Comparison of ENCODE assay signal across 7 mouse cellular contexts in the genomic region with DNA sequence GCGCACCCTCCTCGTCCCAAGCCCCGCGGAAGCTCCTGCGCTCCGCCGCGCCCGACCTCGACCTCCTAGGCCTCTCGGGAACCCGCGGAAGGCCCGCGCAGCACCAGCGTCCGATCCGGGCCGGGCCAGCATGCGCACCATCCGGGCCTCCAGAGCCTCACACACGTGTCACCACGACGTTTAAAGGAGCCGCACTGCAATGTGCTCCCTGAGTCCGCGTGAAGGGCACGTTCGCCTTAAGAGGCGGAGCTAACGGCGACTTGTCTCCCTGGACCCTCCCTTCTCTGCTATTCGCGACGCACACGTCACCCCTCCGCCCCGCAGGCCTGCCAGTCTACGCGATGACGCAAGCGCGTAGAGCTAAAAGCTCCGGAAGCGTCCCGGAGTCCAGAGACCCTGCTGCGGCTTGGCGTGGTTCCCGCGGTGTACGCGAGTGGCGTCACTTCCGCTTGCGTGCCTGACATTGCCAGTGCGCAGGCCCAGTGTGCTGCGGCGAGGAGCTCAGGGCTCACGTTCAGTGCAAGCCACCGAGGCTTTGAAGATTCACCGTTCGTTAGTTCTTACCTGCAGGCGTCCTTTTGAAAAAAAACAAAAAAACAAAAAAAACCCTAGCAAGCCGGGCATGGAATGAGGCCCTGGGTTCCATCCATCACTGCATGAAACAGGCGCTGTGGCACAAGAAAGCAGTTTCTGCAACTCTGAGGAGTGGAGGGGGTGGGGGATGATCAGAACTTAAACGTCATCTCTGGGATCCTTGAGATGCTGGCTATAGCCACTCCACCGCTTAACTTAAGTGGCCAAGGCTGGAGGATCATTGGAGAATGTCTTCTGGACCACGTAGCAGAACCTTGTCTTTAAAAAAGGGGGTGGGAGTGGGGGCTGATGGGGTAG. TPM values are rescaled to one million over a fixed set of nuclear protein-coding genes. Genes with fewer than 3 reads are reported as not detected.
DNase-seq lines count a peak whose midpoint lies in the region; ATAC-seq lines count a peak whose summit lies in the region.

Gene Usp36, minus strand, starts transcription at position 246 of the 891 bp plus-strand sequence.

- peak; percentile 100 for DNase-seq in adrenal gland, adult 8-10 months
- DNase-seq in embryo, embryonic 9.5 days (ENCODE audit: extremely low spot score): peak; percentile 97
- DNase-seq in gastrocnemius, postnatal 4 days (ENCODE audit: low spot score in 2 of 2): peak; percentile 100
- peak; percentile 100 for DNase-seq in left cerebral cortex, postnatal 36 days (ENCODE audit: low spot score in 2 of 2)
- DNase-seq in midbrain, embryonic 11.5 days (ENCODE audit: low spot score, missing footprints): peak; percentile 99
- DNase-seq in skeletal muscle tissue, adult 2 months (ENCODE audit: low read depth, low spot score): peak; percentile 100

- under 1% methylated on average over 68 of the region's 68 CpGs for WGBS in intestine, embryonic 16.5 days
- 1% methylated on average over 68 of the region's 68 CpGs for WGBS in midbrain, embryonic 11.5 days

- peak within 1 kb of the TSS; percentile 87 for H3K9ac ChIP-seq in intestine, embryonic 16.5 days (ENCODE audit: low read depth, low read length)
- H3K9ac ChIP-seq in midbrain, embryonic 11.5 days (ENCODE audit: low read length): peak within 1 kb of the TSS; percentile 76

- peak within 1 kb of the TSS; percentile 78 for H3K4me3 ChIP-seq in intestine, embryonic 16.5 days (ENCODE audit: low read length)
- H3K4me3 ChIP-seq in midbrain, embryonic 11.5 days (ENCODE audit: low read depth, low read length): peak within 1 kb of the TSS; percentile 66

- peaks cover 16% of the 10 kb centered on the region for H3K36me3 ChIP-seq in intestine, embryonic 16.5 days (ENCODE audit: control insufficient read depth, insufficient read depth, low read length)
- peaks cover 8% of the 10 kb centered on the region; the same call in 1 of the 2 replicates for H3K36me3 ChIP-seq in midbrain, embryonic 11.5 days (ENCODE audit: control insufficient read depth, insufficient read depth, low read length)

- intact Hi-C loops in left cerebral cortex, postnatal 36 days (cut with DNase I): no loop called here

- H3K27ac ChIP-seq in intestine, embryonic 16.5 days (ENCODE audit: low read length): peak within 1 kb of the TSS; percentile 86
- peak within 1 kb of the TSS; percentile 73 for H3K27ac ChIP-seq in midbrain, embryonic 11.5 days (ENCODE audit: low read depth, low read length)

- no peaks in the 10 kb centered on the region for H3K9me3 ChIP-seq in intestine, embryonic 16.5 days (ENCODE audit: control insufficient read depth, low read length)
- H3K9me3 ChIP-seq in midbrain, embryonic 11.5 days (ENCODE audit: control insufficient read depth, low read length): no peaks in the 10 kb centered on the region

- peaks cover 15% of the 10 kb centered on the region for H3K4me1 ChIP-seq in intestine, embryonic 16.5 days (ENCODE audit: control insufficient read depth, insufficient read depth, low read length)
- peaks cover 17% of the 10 kb centered on the region for H3K4me1 ChIP-seq in midbrain, embryonic 11.5 days (ENCODE audit: control insufficient read depth, insufficient read depth, low read length)

- H3K4me2 ChIP-seq in intestine, embryonic 16.5 days (ENCODE audit: low read depth, low read length): peak within 1 kb of the TSS; percentile 86
- H3K4me2 ChIP-seq in midbrain, embryonic 11.5 days: peak within 1 kb of the TSS; percentile 94

- no peaks in the 10 kb centered on the region for H3K27me3 ChIP-seq in intestine, embryonic 16.5 days (replicated peaks; ENCODE audit: control insufficient read depth, insufficient read depth, low read length)
- H3K27me3 ChIP-seq in midbrain, embryonic 11.5 days (ENCODE audit: control insufficient read depth, insufficient read depth, low read length): no peaks in the 10 kb centered on the region

- peak; percentile 99 for ATAC-seq in intestine, embryonic 16.5 days
- peak; percentile 98 for ATAC-seq in midbrain, embryonic 11.5 days (ENCODE audit: low FRiP score)

RNA-seq across cellular contexts. Expression of gene Usp36, which starts in this region (rescaled TPM):
- total RNA-seq in adrenal gland, adult 8-10 months (2022): 10 to 100 TPM; 21.0 to 36.9 (median 28.9) TPM
- 10 to 100 TPM; 14.8 to 16.6 TPM for total RNA-seq in gastrocnemius, postnatal 4 days (2021)
- 15.9 TPM in 2 replicates for polyA plus RNA-seq in intestine, embryonic 16.5 days (2015; fragmentation: Nextera tagmentation; extraction: Ambion mirVana)
- total RNA-seq in left cerebral cortex, postnatal 36 days (2021): 10 to 100 TPM; 26.8 to 32.2 TPM
- 8.7 and 9.0 TPM in 2 replicates for polyA plus RNA-seq in midbrain, embryonic 11.5 days (2014; fragmentation: Nextera tagmentation; extraction: Ambion mirVana)

Comparison
In these comparisons a context has a peak if more than half of its experiments do, and no peak if none do; other contexts are left out.
1. Peak in every context shown above with its lines: DNase-seq, ATAC-seq, H3K4me3 ChIP-seq and H3K27ac ChIP-seq.